Comparison of ENCODE assay signal across 8 mouse cellular contexts in the genomic region with DNA sequence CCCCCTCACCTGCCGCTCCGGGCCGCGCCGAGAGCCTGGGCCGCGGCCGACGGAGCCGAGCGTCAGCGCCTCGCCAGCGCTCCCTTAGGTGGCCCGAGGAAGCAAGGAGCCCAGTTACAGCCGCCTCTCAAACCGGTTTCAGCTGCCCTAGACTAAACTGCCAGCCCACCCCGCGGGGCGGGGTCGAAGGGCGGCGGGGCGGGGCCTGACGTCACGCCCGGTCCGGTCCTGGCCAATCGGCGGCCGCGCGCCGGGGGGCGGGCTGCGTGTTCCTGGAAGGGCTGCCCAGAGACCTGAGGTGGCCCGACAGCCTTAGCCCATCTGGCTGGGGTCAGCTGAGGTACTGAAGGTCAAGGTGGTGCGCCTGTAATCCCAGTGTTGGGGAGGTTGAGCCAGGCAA. TPM values are rescaled to one million over a fixed set of nuclear protein-coding genes. Genes with fewer than 3 reads are reported as not detected.
DNase-seq lines count a peak whose midpoint lies in the region; ATAC-seq and TF ChIP-seq lines count a peak whose summit lies in the region.

No protein-coding gene starts in this region.

- peak; percentile 97 for DNase-seq in brain, embryonic 14.5 days (ENCODE audit: low read depth)
- DNase-seq in kidney, postnatal 10 days: peak; percentile 98
- DNase-seq in natural killer cell, adult 2 months (ENCODE audit: low spot score in 2 of 2): peak; percentile 99

- H3K9ac ChIP-seq in heart, embryonic 13.5 days: peak overlapping the region; percentile 97
- H3K9ac ChIP-seq in liver, embryonic 12.5 days: peak overlapping the region; percentile 99
- peak overlapping the region; percentile 96 for H3K9ac ChIP-seq in stomach, embryonic 15.5 days

- H3K79me3 ChIP-seq in C2C12 (ENCODE audit: low read depth): peaks cover 28% of the 10 kb centered on the region

- peak overlapping the region; percentile 84 for H3K4me2 ChIP-seq in heart, embryonic 13.5 days
- peak overlapping the region; percentile 69 for H3K4me2 ChIP-seq in liver, embryonic 12.5 days
- peak overlapping the region; percentile 57 for H3K4me2 ChIP-seq in stomach, embryonic 15.5 days

- H3ac ChIP-seq in C2C12 (ENCODE audit: control insufficient read depth, insufficient read length, low read depth): peak overlapping the region; percentile 90

- H3K4me3 ChIP-seq in C2C12 (ENCODE audit: insufficient read depth, poor library complexity, severe bottlenecking): peak overlapping the region; percentile 71
- peak overlapping the region; percentile 99 for H3K4me3 ChIP-seq in erythroblast, embryonic 14.5 days (replicated peaks)
- H3K4me3 ChIP-seq in heart, embryonic 13.5 days: peak overlapping the region; percentile 92
- H3K4me3 ChIP-seq in liver, embryonic 12.5 days: peak overlapping the region; percentile 85
- H3K4me3 ChIP-seq in stomach, embryonic 15.5 days (replicated peaks): peak overlapping the region; percentile 88

- peak; percentile 94 for ATAC-seq in heart, embryonic 13.5 days (ENCODE audit: extremely low read depth, insufficient number of reproducible peaks, low FRiP score, low TSS enrichment)
- peak; percentile 96 for ATAC-seq in liver, embryonic 12.5 days
- ATAC-seq in stomach, embryonic 15.5 days (ENCODE audit: insufficient read depth, low FRiP score, low read depth): peak; percentile 98

- H3K27me3 ChIP-seq in C2C12 (ENCODE audit: control insufficient read depth, insufficient read depth, insufficient read length): no peaks in the 10 kb centered on the region
- no peaks in the 10 kb centered on the region for H3K27me3 ChIP-seq in erythroblast, embryonic 14.5 days (ENCODE audit: control insufficient read depth)
- no peaks in the 10 kb centered on the region for H3K27me3 ChIP-seq in heart, embryonic 13.5 days (replicated peaks)
- no peaks in the 10 kb centered on the region for H3K27me3 ChIP-seq in liver, embryonic 12.5 days (replicated peaks)
- no peaks in the 10 kb centered on the region for H3K27me3 ChIP-seq in stomach, embryonic 15.5 days (replicated peaks)

- peak; percentile 86 for TF ChIP-seq POLR2A in brain, embryonic 14.5 days (IDR thresholded peaks at IDR 0.05; ENCODE audit: borderline replicate concordance, extremely low read depth, insufficient read depth, insufficient read length, poor library complexity, severe bottlenecking)

- H3K4me1 ChIP-seq in erythroblast, embryonic 14.5 days (ENCODE audit: control insufficient read depth): peaks cover 35% of the 10 kb centered on the region
- H3K4me1 ChIP-seq in heart, embryonic 13.5 days: peaks cover 42% of the 10 kb centered on the region
- H3K4me1 ChIP-seq in liver, embryonic 12.5 days: peaks cover 45% of the 10 kb centered on the region
- 0 out of 2 replicates have a peak, but pooled peaks cover 10% of the 10 kb centered on the region for H3K4me1 ChIP-seq in stomach, embryonic 15.5 days

- WGBS in heart, embryonic 13.5 days: 2% methylated on average over 38 of the region's 38 CpGs
- under 1% methylated on average over 38 of the region's 38 CpGs for WGBS in liver, embryonic 12.5 days (ENCODE audit: insufficient replicate concordance)
- under 1% methylated on average over 35 of the region's 38 CpGs for WGBS in stomach, embryonic 15.5 days

- H3K9me3 ChIP-seq in erythroblast, embryonic 14.5 days (ENCODE audit: control insufficient read depth, low read length): no peaks in the 10 kb centered on the region
- H3K9me3 ChIP-seq in heart, embryonic 13.5 days: no peaks in the 10 kb centered on the region
- H3K9me3 ChIP-seq in liver, embryonic 12.5 days (replicated peaks): no peaks in the 10 kb centered on the region
- no peaks in the 10 kb centered on the region for H3K9me3 ChIP-seq in stomach, embryonic 15.5 days

- H3K79me2 ChIP-seq in C2C12 (ENCODE audit: control insufficient read depth, insufficient read depth): peaks cover 44% of the 10 kb centered on the region

- H3K36me3 ChIP-seq in C2C12 (ENCODE audit: control insufficient read depth, insufficient read depth): no peaks in the 10 kb centered on the region
- H3K36me3 ChIP-seq in erythroblast, embryonic 14.5 days (ENCODE audit: control insufficient read depth): peaks cover 26% of the 10 kb centered on the region
- H3K36me3 ChIP-seq in heart, embryonic 13.5 days: no peaks in the 10 kb centered on the region
- peaks cover 5% of the 10 kb centered on the region; the same call in 1 of the 2 replicates for H3K36me3 ChIP-seq in liver, embryonic 12.5 days
- no peaks in the 10 kb centered on the region for H3K36me3 ChIP-seq in stomach, embryonic 15.5 days

- TF ChIP-seq CTCF in C2C12 (IDR thresholded peaks at IDR 0.05; ENCODE audit: control insufficient read depth, insufficient read depth, insufficient read length): no peak
- TF ChIP-seq CTCF in brain, embryonic 14.5 days (IDR thresholded peaks at IDR 0.05; ENCODE audit: borderline replicate concordance, extremely low read depth, insufficient read depth, insufficient read length): peak; percentile 47; the same call in 1 of the 2 replicates

- H3K27ac ChIP-seq in heart, embryonic 13.5 days (replicated peaks): peak overlapping the region; percentile 99
- peak overlapping the region; percentile 100 for H3K27ac ChIP-seq in liver, embryonic 12.5 days
- H3K27ac ChIP-seq in stomach, embryonic 15.5 days: peak overlapping the region; percentile 98

TF ChIP-seq in C2C12, 6 proteins besides CTCF, POLR2A, EP300 and RAD21:
- no peak for TF ChIP-seq MYOG (IDR thresholded peaks at IDR 0.05; ENCODE audit: control insufficient read depth, extremely low read depth, insufficient read length)
- TF ChIP-seq MAX (IDR thresholded peaks at IDR 0.05): peak; percentile 13
- TF ChIP-seq MYOD1 (IDR thresholded peaks at IDR 0.05; ENCODE audit: control insufficient read depth, insufficient read length, low read depth): no peak
- TF ChIP-seq FOSL1 (IDR thresholded peaks at IDR 0.05; ENCODE audit: insufficient read depth, low read length, poor library complexity, severe bottlenecking): no peak

RNA-seq across cellular contexts. Expression of a gene that starts 9.5 kb away (rescaled TPM):
- polyA plus RNA-seq in C2C12 (2012; fragmentation: generic; extraction: Trizol): 2.4 TPM
- 51.1 and 57.9 TPM in 2 replicates for polyA plus RNA-seq in brain, embryonic 14.5 days (2012; rRNA removed)
- 7.3 and 9.1 TPM in 2 replicates for polyA plus RNA-seq in erythroblast, embryonic 14.5 days (2012)
- polyA plus RNA-seq in heart, embryonic 13.5 days (2015; fragmentation: Nextera tagmentation; extraction: Ambion mirVana): 31.6 and 31.7 TPM in 2 replicates
- polyA plus RNA-seq in liver, embryonic 12.5 days (2016; fragmentation: Nextera tagmentation; extraction: Ambion mirVana): 50.6 and 56.2 TPM in 2 replicates
- polyA plus RNA-seq in stomach, embryonic 15.5 days (2015; fragmentation: Nextera tagmentation; extraction: Ambion mirVana): 32.7 and 35.8 TPM in 2 replicates

Comparison
In these comparisons a context has a peak if more than half of its experiments do, and no peak if none do; other contexts are left out.
1. Peak in every context shown above with its lines: DNase-seq, ATAC-seq, H3K4me3 ChIP-seq and H3K27ac ChIP-seq.